ENCODE assay signal across 33 mouse cellular contexts in the genomic region with DNA sequence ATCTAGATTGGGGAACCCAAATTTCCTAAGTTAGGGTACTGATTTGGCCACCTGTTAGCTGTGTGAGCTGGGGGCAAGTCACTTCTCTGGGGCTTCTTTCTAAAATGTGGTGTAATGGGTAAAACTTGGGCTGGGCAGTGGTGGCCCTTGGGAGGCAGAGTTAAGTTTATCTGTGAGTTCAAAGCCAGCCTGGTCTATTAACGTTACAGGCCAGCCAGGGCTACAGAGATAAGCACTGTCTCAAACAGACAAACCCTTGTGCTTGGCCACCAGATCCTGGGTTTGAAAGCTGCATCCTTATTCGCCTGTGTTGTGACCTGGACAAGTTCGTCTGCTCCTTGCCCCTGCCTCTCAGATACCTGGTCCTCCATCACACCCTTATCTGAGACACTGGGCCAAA. TPM values are rescaled to one million over a fixed set of nuclear protein-coding genes. Genes with fewer than 3 reads are reported as not detected.
DNase-seq lines count a peak whose midpoint lies in the region; ATAC-seq and TF ChIP-seq lines count a peak whose summit lies in the region.
"Had no signal": no experiment of that assay in that cellular context is flagged by ENCODE, and none has a peak within 500 bp of the region (broad histone marks: within the 10 kb centered on the region; RNA-seq: fewer than 3 reads in every experiment).

No protein-coding gene starts in this region.

- H3K9ac ChIP-seq in liver, embryonic 12.5 days: no peak overlapping the region
- no peak overlapping the region for H3K9ac ChIP-seq in liver, postnatal 0 days (replicated peaks)
- no peak overlapping the region for H3K9ac ChIP-seq in liver, embryonic 15.5 days
- H3K9ac ChIP-seq: forebrain, embryonic 13.5 days; forebrain, postnatal 0 days; heart, embryonic 12.5 days; heart, embryonic 15.5 days; hindbrain, embryonic 13.5 days had no signal

- no peaks in the 10 kb centered on the region for H3K9me3 ChIP-seq in liver, embryonic 12.5 days (replicated peaks)
- no peaks in the 10 kb centered on the region for H3K9me3 ChIP-seq in liver, postnatal 0 days (ENCODE audit: low read length)
- H3K9me3 ChIP-seq in liver, embryonic 15.5 days (replicated peaks): no peaks in the 10 kb centered on the region
- H3K9me3 ChIP-seq: embryonic facial prominence, embryonic 13.5 days; forebrain, embryonic 13.5 days; heart, embryonic 15.5 days; hindbrain, embryonic 13.5 days had no signal

- peak overlapping the region; percentile 24 for H3K27ac ChIP-seq in liver, embryonic 12.5 days
- no peak overlapping the region for H3K27ac ChIP-seq in liver, postnatal 0 days (ENCODE audit: low read depth)
- H3K27ac ChIP-seq in liver, embryonic 15.5 days (replicated peaks): no peak overlapping the region
- H3K27ac ChIP-seq: embryonic facial prominence, embryonic 10.5 days; embryonic facial prominence, embryonic 13.5 days; forebrain, embryonic 10.5 days; forebrain, embryonic 13.5 days; gastrocnemius, adult 2 months; heart, embryonic 15.5 days; hindbrain, embryonic 10.5 days; hindbrain, embryonic 13.5 days had no signal

- peak; percentile 67 for ATAC-seq in liver, embryonic 12.5 days
- ATAC-seq in liver, postnatal 0 days: no peak
- 0 out of 2 replicates have a peak, but pooled peaks have one; percentile 41 for ATAC-seq in erythroid progenitor cell, adult 5-6 weeks (replicated peaks; ENCODE audit: low FRiP score, poor library complexity, severe bottlenecking)
- peak; percentile 40 for ATAC-seq in liver, embryonic 15.5 days (ENCODE audit: insufficient read depth)
- peak; percentile 72 for ATAC-seq in megakaryocyte-erythroid progenitor cell, adult 5-6 weeks (replicated peaks; ENCODE audit: low FRiP score, low TSS enrichment, poor library complexity, severe bottlenecking)
- ATAC-seq in monocyte, adult 5-6 weeks (replicated peaks; ENCODE audit: insufficient number of reproducible peaks, low FRiP score, low TSS enrichment, poor library complexity, severe bottlenecking): no peak
- ATAC-seq: CD4-positive, CD25-positive, alpha-beta regulatory T cell, adult 4 months; forebrain, embryonic 13.5 days; forebrain, postnatal 0 days; hindbrain, embryonic 16.5 days; Patski had no signal

- H3K4me3 ChIP-seq in liver, embryonic 12.5 days: no peak overlapping the region
- no peak overlapping the region for H3K4me3 ChIP-seq in liver, postnatal 0 days (ENCODE audit: low read depth, low read length)
- no peak overlapping the region for H3K4me3 ChIP-seq in liver, embryonic 15.5 days (replicated peaks)
- H3K4me3 ChIP-seq: embryonic facial prominence, embryonic 10.5 days; embryonic facial prominence, embryonic 13.5 days; erythroblast, embryonic 14.5 days; forebrain, embryonic 10.5 days; forebrain, embryonic 13.5 days; gastrocnemius, adult 2 months; heart, embryonic 12.5 days; heart, embryonic 15.5 days; hindbrain, embryonic 10.5 days; hindbrain, embryonic 13.5 days had no signal

- DNase-seq in liver, postnatal 0 days: no peak
- no peak for DNase-seq in T-cell, adult 2 months (ENCODE audit: low spot score)
- no peak for DNase-seq in natural killer cell, adult 2 months (ENCODE audit: low spot score in 2 of 2)
- DNase-seq: adrenal gland, adult 2 months; adrenal gland, postnatal 14 days; cerebellum, adult 11 months; cerebellum, adult 2 months; cerebellum, adult 9-11 months; cerebellum, postnatal 25 days; forebrain, postnatal 0 days; gastrocnemius, adult 2 months; gastrocnemius, postnatal 25 days; heart, adult 18-20 months; heart, postnatal 10 days; heart, postnatal 36 days had no signal

- no peak for TF ChIP-seq EP300 in liver, postnatal 0 days (IDR thresholded peaks at IDR 0.05; ENCODE audit: low read depth)

- WGBS in liver, embryonic 12.5 days (ENCODE audit: insufficient replicate concordance): 19% methylated on average over 3 of the region's 3 CpGs
- WGBS in liver, postnatal 0 days (ENCODE audit: insufficient replicate concordance): 49% methylated on average over 3 of the region's 3 CpGs
- 15% methylated on average over 3 of the region's 3 CpGs for WGBS in liver, embryonic 15.5 days (ENCODE audit: insufficient replicate concordance)

- no peak for TF ChIP-seq CTCF in liver, postnatal 0 days (IDR thresholded peaks at IDR 0.05; ENCODE audit: low read depth)

- H3K4me2 ChIP-seq in liver, embryonic 12.5 days: no peak overlapping the region
- H3K4me2 ChIP-seq in liver, postnatal 0 days (ENCODE audit: low read depth, low read length): no peak overlapping the region
- H3K4me2 ChIP-seq in liver, embryonic 15.5 days: no peak overlapping the region
- H3K4me2 ChIP-seq: embryonic facial prominence, embryonic 13.5 days; forebrain, embryonic 13.5 days; heart, embryonic 12.5 days; heart, embryonic 15.5 days; hindbrain, embryonic 13.5 days had no signal

- no peaks in the 10 kb centered on the region for H3K27me3 ChIP-seq in liver, embryonic 12.5 days (replicated peaks)
- H3K27me3 ChIP-seq in liver, postnatal 0 days (ENCODE audit: insufficient read depth, low read length): no peaks in the 10 kb centered on the region
- H3K27me3 ChIP-seq in liver, embryonic 15.5 days: no peaks in the 10 kb centered on the region
- H3K27me3 ChIP-seq: embryonic facial prominence, embryonic 13.5 days; forebrain, embryonic 13.5 days; heart, embryonic 12.5 days; heart, embryonic 15.5 days; hindbrain, embryonic 13.5 days; Patski had no signal

- H3K4me1 ChIP-seq in liver, embryonic 12.5 days: peaks cover 26% of the 10 kb centered on the region
- no peaks in the 10 kb centered on the region for H3K4me1 ChIP-seq in liver, postnatal 0 days (ENCODE audit: insufficient read depth)
- H3K4me1 ChIP-seq in liver, embryonic 15.5 days (replicated peaks): peaks cover 26% of the 10 kb centered on the region
- H3K4me1 ChIP-seq: forebrain, embryonic 13.5 days had no signal

- peaks cover 32% of the 10 kb centered on the region for H3K36me3 ChIP-seq in liver, embryonic 12.5 days
- H3K36me3 ChIP-seq in liver, postnatal 0 days (replicated peaks; ENCODE audit: insufficient read depth, low read length): no peaks in the 10 kb centered on the region; the same call in 1 of the 2 replicates
- peaks cover 21% of the 10 kb centered on the region; the same call in 1 of the 2 replicates for H3K36me3 ChIP-seq in liver, embryonic 15.5 days (replicated peaks)

RNA-seq across cellular contexts. Expression of a gene that starts 19.4 kb away (rescaled TPM):
- polyA plus RNA-seq in liver, embryonic 12.5 days (2016; fragmentation: Nextera tagmentation; extraction: Ambion mirVana): 3.9 and 4.1 TPM in 2 replicates
- 2.3 and 2.8 TPM in 2 replicates for polyA plus RNA-seq in liver, postnatal 0 days (2015; fragmentation: Nextera tagmentation; extraction: Ambion mirVana)
- total RNA-seq in erythroid progenitor cell, adult 5-6 weeks (2015; ENCODE audit: low replicate concordance): 7.5 and 14.1 TPM in 2 replicates
- total RNA-seq in erythroid progenitor cell, adult 5-6 weeks (2017; ENCODE audit: low replicate concordance): 6.0 and 21.6 TPM in 2 replicates
- polyA plus RNA-seq in liver, embryonic 15.5 days (2015; fragmentation: Nextera tagmentation; extraction: Ambion mirVana): 2.8 and 3.1 TPM in 2 replicates
- 2.5 and 11.8 TPM in 2 replicates for total RNA-seq in megakaryocyte-erythroid progenitor cell, adult 5-6 weeks (2014; fragmentation: Nextera tagmentation)
- 4.3 and 8.3 TPM in 2 replicates for total RNA-seq in megakaryocyte-erythroid progenitor cell, adult 5-6 weeks (2017)
- 5.0 TPM in 1 of 3 replicates, not detected in the others for total RNA-seq in monocyte, adult 5-6 weeks (2017)

RNA-seq across cellular contexts. Expression of a gene that starts 19.4 kb away (rescaled TPM):
- 99.5 and 104 TPM in 2 replicates for polyA plus RNA-seq in liver, embryonic 12.5 days (2016; fragmentation: Nextera tagmentation; extraction: Ambion mirVana)
- polyA plus RNA-seq in liver, postnatal 0 days (2015; fragmentation: Nextera tagmentation; extraction: Ambion mirVana): 68.3 and 76.4 TPM in 2 replicates
- total RNA-seq in erythroid progenitor cell, adult 5-6 weeks (2015; ENCODE audit: low replicate concordance): 106 and 118 TPM in 2 replicates
- 181 and 293 TPM in 2 replicates for total RNA-seq in erythroid progenitor cell, adult 5-6 weeks (2017; ENCODE audit: low replicate concordance)
- 69.4 and 73.5 TPM in 2 replicates for polyA plus RNA-seq in liver, embryonic 15.5 days (2015; fragmentation: Nextera tagmentation; extraction: Ambion mirVana)
- 216 and 227 TPM in 2 replicates for total RNA-seq in megakaryocyte-erythroid progenitor cell, adult 5-6 weeks (2014; fragmentation: Nextera tagmentation)
- total RNA-seq in megakaryocyte-erythroid progenitor cell, adult 5-6 weeks (2017): 230 and 281 TPM in 2 replicates
- 309 to 346 TPM (median 316 TPM) in 3 replicates for total RNA-seq in monocyte, adult 5-6 weeks (2017)

RNA-seq across cellular contexts. Expression of a gene that starts 59.9 kb away (rescaled TPM):
- 0.57 and 0.60 TPM in 2 replicates for polyA plus RNA-seq in liver, embryonic 12.5 days (2016; fragmentation: Nextera tagmentation; extraction: Ambion mirVana)
- 0.39 and 0.61 TPM in 2 replicates for polyA plus RNA-seq in liver, postnatal 0 days (2015; fragmentation: Nextera tagmentation; extraction: Ambion mirVana)
- not detected in 2 replicates for total RNA-seq in erythroid progenitor cell, adult 5-6 weeks (2015; ENCODE audit: low replicate concordance)
- not detected in 2 replicates for total RNA-seq in erythroid progenitor cell, adult 5-6 weeks (2017; ENCODE audit: low replicate concordance)
- polyA plus RNA-seq in liver, embryonic 15.5 days (2015; fragmentation: Nextera tagmentation; extraction: Ambion mirVana): 0.56 and 0.64 TPM in 2 replicates
- 0.35 TPM in 1 of 2 replicates, not detected in the other for total RNA-seq in megakaryocyte-erythroid progenitor cell, adult 5-6 weeks (2014; fragmentation: Nextera tagmentation)
- total RNA-seq in megakaryocyte-erythroid progenitor cell, adult 5-6 weeks (2017): not detected in 2 replicates
- 0.19 TPM in 1 of 3 replicates, not detected in the others for total RNA-seq in monocyte, adult 5-6 weeks (2017)
- total RNA-seq: common myeloid progenitor, adult 5-6 weeks had no signal

Comparison
In these comparisons a context has a peak if more than half of its experiments do, and no peak if none do; other contexts are left out.
1. ATAC-seq: peak in liver, embryonic 12.5 days (single experiment), erythroid progenitor cell, adult 5-6 weeks (single experiment), liver, embryonic 15.5 days (single experiment) and megakaryocyte-erythroid progenitor cell, adult 5-6 weeks (single experiment); none in liver, postnatal 0 days (single experiment) and monocyte, adult 5-6 weeks (single experiment).